Mouse (Mus musculus) midbrain, embryonic 10.5 days (tissue): ENCODE data around the gene Aldh6a1. TPM values are rescaled to one million over a fixed set of nuclear protein-coding genes. Genes with fewer than 3 reads are reported as not detected.

ENCODE experiments used
- DNase-seq: peaks from one replicate; pipeline ENCODE4 v3.0.0-alpha.2; 2017; ENCODE audit warnings: low spot score
- H3K27ac ChIP-seq: fragments of 300-500 bp; sonication (generic); replicated peaks from 2 replicates; pipeline ENCODE4 v1.5.1; 2016; ENCODE audit warnings: mild to moderate bottlenecking
- H3K27me3 ChIP-seq: fragments of 300-500 bp; sonication (generic); 2 replicates; pipeline ENCODE4 v1.6.1; 2016; ENCODE audit warnings: low read depth, mild to moderate bottlenecking; ENCODE audit not compliant: poor library complexity, severe bottlenecking
- H3K36me3 ChIP-seq: fragments of 300-500 bp; sonication (generic); 2 replicates; pipeline ENCODE4 v1.6.1; 2016; ENCODE audit warnings: mild to moderate bottlenecking, moderate library complexity
- H3K4me1 ChIP-seq: fragments of 300-500 bp; sonication (generic); 2 replicates; pipeline ENCODE4 v1.6.1; 2016
- H3K4me3 ChIP-seq: fragments of 300-500 bp; sonication (generic); 2 replicates; pipeline ENCODE4 v1.5.1; 2016; ENCODE audit warnings: mild to moderate bottlenecking, moderate library complexity
- H3K9me3 ChIP-seq: fragments of 300-500 bp; sonication (generic); replicated peaks from 2 replicates; pipeline ENCODE4 v1.6.1; 2016; ENCODE audit warnings: mild to moderate bottlenecking
- WGBS: fragments of 180-500 bp; shearing (Covaris S2); methylation state at CpG from one replicate; pipeline ENCODE4 v1.1.7; 2016; 5-methylcytosine and 5-hydroxymethylcytosine counted together
- polyA plus RNA-seq: library from polyadenylated mRNA; unstranded; fragments of >200 nt; fragmentation: Nextera tagmentation; extraction: Ambion mirVana; gene quantifications from 2 replicates; pipeline ENCODE4 v1.2.1, GENCODE M21; 2016

The Aldh6a1 gene
- polyA plus RNA-seq, 1 experiment from 2014 or later = 16.5 TPM

GRCm38 (mm10) chr12:84388774-84389400 lies 61.9 kb downstream of the Aldh6a1 start:
- Histone ChIP-seq H3K36me3 (no peaks in the 10 kb centered on the region), H3K9me3 (no peaks in the 10 kb centered on the region), H3K4me1 (no peaks in the 10 kb centered on the region), H3K27me3 (no peaks in the 10 kb centered on the region), H3K4me3 (no peak overlapping the region), H3K27ac (no peak overlapping the region)
- WGBS = 77% methylated on average over 14 of the region's 14 CpGs
- no peak for DNase-seq

- Histone ChIP-seq H3K27ac (no peak overlapping the region), H3K4me1 (no peaks in the 10 kb centered on the region), H3K4me3 (no peak overlapping the region), H3K9me3 (no peaks in the 10 kb centered on the region), H3K27me3 (no peaks in the 10 kb centered on the region), H3K36me3 (no peaks in the 10 kb centered on the region)
- DNase-seq = no peak
- 88% methylated on average over 8 of the region's 8 CpGs for WGBS
Measured at GRCm38 (mm10) chr12:84388097-84388496, 62.7 kb downstream of the Aldh6a1 start.

- no peaks in the 10 kb centered on the region for H3K4me1 ChIP-seq
- H3K36me3 ChIP-seq = no peaks in the 10 kb centered on the region
- no peak overlapping the region for H3K27ac ChIP-seq
- no peaks in the 10 kb centered on the region for H3K27me3 ChIP-seq
- no peaks in the 10 kb centered on the region for H3K9me3 ChIP-seq
- no peak for DNase-seq
- H3K4me3 ChIP-seq = no peak overlapping the region
- 96% methylated on average over 4 of the region's 4 CpGs for WGBS
Measured at GRCm38 (mm10) chr12:84385408-84385807, 65.4 kb downstream of the Aldh6a1 start.

GRCm38 (mm10) chr12:84384644-84385081 lies 66.1 kb downstream of the Aldh6a1 start:
- H3K27ac ChIP-seq = no peak overlapping the region
- H3K36me3 ChIP-seq = no peaks in the 10 kb centered on the region
- no peaks in the 10 kb centered on the region for H3K9me3 ChIP-seq
- H3K4me3 ChIP-seq = no peak overlapping the region
- no peaks in the 10 kb centered on the region for H3K4me1 ChIP-seq
- no peaks in the 10 kb centered on the region for H3K27me3 ChIP-seq
- DNase-seq = no peak
- 94% methylated on average over 5 of the region's 5 CpGs for WGBS

DNA sequence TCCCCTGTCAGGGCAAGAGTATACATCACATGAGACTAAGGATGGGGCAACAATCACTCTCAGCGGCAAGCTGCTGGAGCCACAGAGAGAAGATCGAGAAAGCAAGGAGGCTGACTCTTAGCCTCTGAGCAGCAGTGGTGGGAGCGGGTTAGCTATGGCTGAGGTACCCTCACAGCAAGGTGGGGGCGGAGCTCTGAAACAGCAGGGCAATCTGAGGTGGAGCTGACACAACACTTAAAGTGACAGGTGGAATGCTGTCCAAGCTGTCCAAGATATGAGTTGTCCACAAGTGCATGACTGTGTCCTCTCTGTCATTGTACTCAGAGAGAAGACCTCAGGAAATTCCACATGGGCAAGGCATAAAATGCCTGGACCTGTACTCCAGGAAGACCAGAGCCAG lies 68.4 kb downstream of the Aldh6a1 start:
- DNase-seq = no peak
- Histone ChIP-seq H3K9me3 (no peaks in the 10 kb centered on the region), H3K27ac (no peak overlapping the region), H3K4me3 (no peak overlapping the region), H3K4me1 (no peaks in the 10 kb centered on the region), H3K36me3 (no peaks in the 10 kb centered on the region), H3K27me3 (no peaks in the 10 kb centered on the region)
- WGBS = 87% methylated on average over 4 of the region's 4 CpGs

Other genes with a start within 250 kb of the Aldh6a1 start
- gene Elmsan1, start 232.1 kb downstream of the Aldh6a1 start, polyA plus RNA-seq = 5.9 and 6.3 TPM in 2 replicates
- 19.9 and 21.6 TPM in 2 replicates for gene Ptgr2, start 165.8 kb downstream of the Aldh6a1 start, polyA plus RNA-seq
- 119 and 130 TPM in 2 replicates for gene Zfp410, start 134.2 kb downstream of the Aldh6a1 start, polyA plus RNA-seq
- gene Coq6, start 89.3 kb downstream of the Aldh6a1 start, polyA plus RNA-seq = 47.6 and 49.9 TPM in 2 replicates
- gene Fam161b, start 89.2 kb downstream of the Aldh6a1 start, polyA plus RNA-seq = 5.9 and 8.0 TPM in 2 replicates
- gene Entpd5, start 42.0 kb downstream of the Aldh6a1 start, polyA plus RNA-seq = 8.0 and 8.4 TPM in 2 replicates
- 0.94 and 1.1 TPM in 2 replicates for gene Bbof1, start 41.9 kb downstream of the Aldh6a1 start, polyA plus RNA-seq
- 23.7 and 25.2 TPM in 2 replicates for gene Rnf113a2, start 33.8 kb downstream of the Aldh6a1 start, polyA plus RNA-seq
- gene Lin52, start 418 bp upstream of the Aldh6a1 start, polyA plus RNA-seq = 31.4 and 37.4 TPM in 2 replicates
- 1.0 and 1.9 TPM in 2 replicates for gene Vsx2, start 118.8 kb upstream of the Aldh6a1 start, polyA plus RNA-seq
- gene Abcd4, start 166.4 kb upstream of the Aldh6a1 start, polyA plus RNA-seq = 13.3 TPM in 2 replicates
- not detected in 2 replicates for gene Vrtn, start 190.0 kb upstream of the Aldh6a1 start, polyA plus RNA-seq
- 0.10 and 0.15 TPM in 2 replicates for gene Syndig1l, start 247.8 kb upstream of the Aldh6a1 start, polyA plus RNA-seq